Mouse (Mus musculus): ENCODE results near the gene Birc5.

GRCm38 (mm10) chr11:117882208-117882607 is 33.2 kb downstream of the Birc5 start:
- no peak for TF ChIP-seq CTCF (IDR thresholded peaks at IDR 0.05; ENCODE audit: insufficient read depth, low read length)
- TF ChIP-seq POLR2A (IDR thresholded peaks at IDR 0.05; ENCODE audit: borderline replicate concordance, extremely low read depth, low read depth, low read length) = no peak
